Mouse (Mus musculus): ENCODE results near the gene Rab6b.

GRCm38 (mm10) chr9:103124746-103125145 lies 13.2 kb downstream of the Rab6b start:
- TF ChIP-seq CTCF (IDR thresholded peaks at IDR 0.05; ENCODE audit: control insufficient read depth, insufficient read depth, insufficient read length) (no peak), USF1 (IDR thresholded peaks at IDR 0.05; ENCODE audit: low read depth) (no peak), MAX (IDR thresholded peaks at IDR 0.05) (no peak)

Data from C2C12 (cell line).